Mouse (Mus musculus) embryonic facial prominence, embryonic 14.5 days (tissue): ENCODE data around the gene AC129217.1. TPM values are rescaled to one million over a fixed set of nuclear protein-coding genes. Genes with fewer than 3 reads are reported as not detected.
"Not testable (repeated sequence)": the region's sequence is repeated elsewhere in the genome, so short reads cannot be mapped to it uniquely, and the experiment has no call there.

Experiments used
- ATAC-seq: fragments of 200-750 bp; cut with Nextera tagmentation; 2 replicates; pipeline ENCODE4 v1.8.0; 2017; ENCODE audit warnings: low read depth, moderate number of reproducible peaks, moderate TSS enrichment
- DNase-seq: peaks from one replicate; pipeline ENCODE4 v3.0.0-alpha.2; 2015; ENCODE audit warnings: low spot score
- H3K27ac ChIP-seq: fragments of 300-500 bp; sonication (generic); replicated peaks from 2 replicates; pipeline ENCODE4 v1.5.1; 2014; ENCODE audit warnings: low read depth, mild to moderate bottlenecking, low read length, moderate library complexity
- H3K27me3 ChIP-seq: fragments of 300-500 bp; sonication (generic); replicated peaks from 2 replicates; pipeline ENCODE4 v1.6.1; 2014; ENCODE audit warnings: low read length; ENCODE audit not compliant: control insufficient read depth, insufficient read depth
- H3K36me3 ChIP-seq: fragments of 300-500 bp; sonication (generic); 2 replicates; pipeline ENCODE4 v1.6.1; 2014; ENCODE audit warnings: low read length, mixed read lengths; ENCODE audit not compliant: control insufficient read depth, insufficient read depth
- H3K4me1 ChIP-seq: fragments of 300-500 bp; sonication (generic); 2 replicates; pipeline ENCODE4 v1.6.1; 2014; ENCODE audit warnings: antibody characterized with exemption, low read length; ENCODE audit not compliant: control insufficient read depth, insufficient read depth
- H3K4me2 ChIP-seq: fragments of 300-500 bp; sonication (generic); 2 replicates; pipeline ENCODE4 v1.6.1; 2014; ENCODE audit warnings: low read depth, mild to moderate bottlenecking, low read length, moderate library complexity, mixed read lengths
- H3K4me3 ChIP-seq: fragments of 300-500 bp; sonication (generic); 2 replicates; pipeline ENCODE4 v1.5.1; 2014; ENCODE audit warnings: low read depth, mild to moderate bottlenecking, low read length
- H3K9ac ChIP-seq: fragments of 300-500 bp; sonication (generic); 2 replicates; pipeline ENCODE4 v1.6.1; 2014; ENCODE audit warnings: low read depth, mild to moderate bottlenecking, low read length, moderate library complexity, mixed read lengths
- H3K9me3 ChIP-seq: fragments of 300-500 bp; sonication (generic); 2 replicates; pipeline ENCODE4 v1.6.1; 2016; ENCODE audit warnings: low read length; ENCODE audit not compliant: control insufficient read depth
- WGBS: fragments of 180-500 bp; shearing (Covaris S2); extraction: QIAGEN DNeasy Blood & Tissue Kit; methylation state at CpG from one replicate; pipeline ENCODE4 v1.1.7; 2014; 5-methylcytosine and 5-hydroxymethylcytosine counted together
- polyA plus RNA-seq: library from polyadenylated mRNA; unstranded; fragments of >200 nt; fragmentation: Nextera tagmentation; extraction: Ambion mirVana; gene quantifications from 2 replicates; pipeline ENCODE4 v1.2.1, GENCODE M21; 2014

The AC129217.1 gene
- polyA plus RNA-seq, 1 experiment from 2014 or later: not detected

DNA sequence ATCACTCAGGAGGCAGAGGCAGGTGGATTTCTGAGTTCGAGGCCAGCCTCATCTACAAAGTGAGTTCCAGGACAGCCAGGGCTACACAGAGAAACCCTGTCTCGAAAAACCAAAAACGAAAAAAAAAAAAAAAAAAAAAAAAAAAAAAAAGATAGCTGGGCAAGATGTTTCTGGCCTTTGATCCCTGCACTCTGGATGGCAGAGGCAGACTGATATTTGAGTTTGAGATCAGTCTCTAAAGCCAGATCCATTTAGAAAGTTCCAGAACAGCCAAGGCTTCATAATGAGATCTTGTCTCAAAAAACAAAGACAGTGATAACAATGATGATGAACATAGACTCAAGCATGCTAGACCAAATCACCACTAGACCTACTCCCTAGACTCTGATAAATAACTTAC is 40.8 kb downstream of the AC129217.1 start:
- not testable (repeated sequence) for ATAC-seq, H3K4me1 ChIP-seq, DNase-seq, H3K27me3 ChIP-seq, H3K27ac ChIP-seq, H3K9ac ChIP-seq, H3K9me3 ChIP-seq
- WGBS: 67% methylated on average over 3 of the region's 3 CpGs
- peaks cover 21% of the 10 kb centered on the region for H3K36me3 ChIP-seq
- H3K4me2 ChIP-seq: peak overlapping the region; percentile 90
- peak overlapping the region; percentile 78; the same call in 1 of the 2 replicates for H3K4me3 ChIP-seq

DNA sequence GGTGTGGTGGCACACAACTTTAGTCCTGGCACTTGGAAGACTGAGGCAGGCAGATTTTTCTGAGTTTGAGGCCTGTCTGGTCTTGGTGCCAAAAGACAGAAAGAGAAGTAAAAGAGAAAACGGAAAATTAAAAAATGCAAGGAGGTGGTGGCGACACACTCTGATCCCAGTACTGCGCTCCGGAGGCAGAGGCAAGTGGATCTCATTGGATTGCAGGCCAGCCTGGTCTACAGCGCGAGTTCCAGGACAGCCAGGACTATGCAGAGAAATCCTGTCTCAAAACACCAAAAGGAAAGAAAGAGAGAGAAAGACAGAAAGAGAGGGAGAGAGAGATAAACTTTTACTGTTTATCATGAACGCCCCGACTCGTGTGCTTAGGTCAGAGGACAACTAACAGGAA is 41.3 kb downstream of the AC129217.1 start:
- Histone ChIP-seq H3K4me2 (peak overlapping the region; percentile 90), H3K27me3 (no peaks in the 10 kb centered on the region), H3K9ac (peak overlapping the region; percentile 96), H3K4me3 (peak overlapping the region; percentile 78), H3K4me1 (peaks cover 4% of the 10 kb centered on the region; the same call in 1 of the 2 replicates), H3K9me3 (no peaks in the 10 kb centered on the region), H3K27ac (peak overlapping the region; percentile 75), H3K36me3 (peaks cover 25% of the 10 kb centered on the region)
- DNase-seq (no peak), ATAC-seq (no peak)
- WGBS: 60% methylated on average over 9 of the region's 9 CpGs

DNA sequence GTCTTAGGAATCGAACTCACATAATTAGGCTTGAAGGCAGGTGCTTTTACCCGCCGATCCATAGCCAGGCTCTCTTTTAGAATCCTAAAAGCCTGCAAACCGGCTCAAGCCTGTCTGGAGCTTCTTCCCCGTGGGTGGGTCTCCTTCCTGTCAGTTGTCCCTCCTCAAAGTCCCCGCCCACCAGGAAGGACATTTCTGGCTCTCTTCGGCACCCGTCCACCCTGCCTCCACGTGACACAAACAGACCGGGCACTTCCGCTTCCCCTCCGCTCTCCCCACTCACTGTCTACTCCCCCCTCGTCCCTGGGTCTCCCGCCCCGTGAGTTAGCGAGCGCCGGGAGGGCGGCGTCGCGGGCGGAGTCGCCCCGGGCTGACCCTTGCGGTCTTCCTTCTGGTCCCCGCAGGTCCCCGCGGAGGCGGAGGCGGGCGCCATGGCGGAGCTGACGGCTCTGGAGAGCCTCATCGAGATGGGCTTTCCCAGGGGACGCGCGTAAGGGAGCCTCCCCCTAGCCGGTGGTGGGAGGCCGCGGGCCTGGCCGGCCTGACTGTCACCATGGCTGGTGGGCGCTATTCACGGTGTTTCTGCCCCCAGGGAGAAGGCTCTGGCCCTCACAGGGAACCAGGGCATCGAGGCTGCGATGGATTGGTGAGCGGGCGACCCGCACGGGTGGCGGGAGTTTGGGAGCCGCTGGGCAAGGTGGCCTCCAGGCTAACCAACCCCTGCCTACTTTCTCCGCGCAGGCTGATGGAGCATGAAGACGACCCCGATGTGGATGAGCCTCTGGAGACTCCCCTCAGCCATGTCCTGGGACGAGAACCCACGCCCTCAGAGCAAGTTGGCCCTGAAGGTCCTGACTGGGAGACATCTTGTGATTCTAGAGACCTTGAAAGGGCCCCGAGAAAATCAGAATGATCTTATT is 42.0 kb downstream of the AC129217.1 start, which contains the start of gene Ubxn1:
Gene Ubxn1, plus strand, starts transcription at position 230 of the 920 bp plus-strand sequence.
- under 1% methylated on average over 42 of the region's 59 CpGs for WGBS
- ATAC-seq: peak; percentile 98
- Histone ChIP-seq H3K27me3 (no peaks in the 10 kb centered on the region), H3K4me2 (peak within 1 kb of the TSS; percentile 90), H3K36me3 (peaks cover 32% of the 10 kb centered on the region), H3K9me3 (no peaks in the 10 kb centered on the region), H3K9ac (peak within 1 kb of the TSS; percentile 96), H3K27ac (peak within 1 kb of the TSS; percentile 75), H3K4me1 (peaks cover 4% of the 10 kb centered on the region; the same call in 1 of the 2 replicates), H3K4me3 (peak within 1 kb of the TSS; percentile 78)
- peak; percentile 99 for DNase-seq

DNA sequence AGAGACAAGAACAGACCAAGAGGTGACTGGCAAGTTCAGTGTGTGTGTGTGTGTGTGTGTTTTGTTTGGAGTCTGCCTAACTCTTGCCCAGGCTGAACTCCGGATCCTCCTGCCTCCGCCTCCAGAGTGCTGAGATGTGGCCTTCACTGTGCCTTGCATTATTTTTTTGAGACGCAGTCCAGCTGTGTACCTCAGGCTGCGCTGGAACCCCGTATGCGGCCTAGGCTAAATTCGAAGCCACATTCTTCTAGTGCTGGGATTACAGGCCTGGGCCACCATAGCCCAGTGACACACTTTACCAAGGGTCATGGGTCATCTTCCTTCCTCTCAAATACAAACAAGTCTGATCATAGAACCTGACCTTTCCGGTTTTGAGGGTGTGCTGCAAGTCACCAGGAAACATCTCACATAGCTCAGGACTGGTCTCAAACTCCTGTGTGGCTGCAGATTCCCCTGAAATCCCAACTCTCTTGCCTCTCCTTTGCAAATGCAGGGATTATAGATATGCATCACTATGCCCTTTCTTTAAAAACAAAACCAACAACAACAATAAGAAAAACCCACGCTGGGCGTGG is 42.8 kb downstream of the AC129217.1 start:
- Histone ChIP-seq H3K9ac (peak overlapping the region; percentile 96), H3K27ac (peak overlapping the region; percentile 74; the same call in 1 of the 2 replicates), H3K4me3 (peak overlapping the region; percentile 78), H3K9me3 (no peaks in the 10 kb centered on the region), H3K36me3 (peaks cover 38% of the 10 kb centered on the region), H3K27me3 (no peaks in the 10 kb centered on the region), H3K4me2 (peak overlapping the region; percentile 90), H3K4me1 (peaks cover 4% of the 10 kb centered on the region; the same call in 1 of the 2 replicates)
- 71% methylated on average over 10 of the region's 10 CpGs for WGBS
- no peak for ATAC-seq
- DNase-seq: no peak

DNA sequence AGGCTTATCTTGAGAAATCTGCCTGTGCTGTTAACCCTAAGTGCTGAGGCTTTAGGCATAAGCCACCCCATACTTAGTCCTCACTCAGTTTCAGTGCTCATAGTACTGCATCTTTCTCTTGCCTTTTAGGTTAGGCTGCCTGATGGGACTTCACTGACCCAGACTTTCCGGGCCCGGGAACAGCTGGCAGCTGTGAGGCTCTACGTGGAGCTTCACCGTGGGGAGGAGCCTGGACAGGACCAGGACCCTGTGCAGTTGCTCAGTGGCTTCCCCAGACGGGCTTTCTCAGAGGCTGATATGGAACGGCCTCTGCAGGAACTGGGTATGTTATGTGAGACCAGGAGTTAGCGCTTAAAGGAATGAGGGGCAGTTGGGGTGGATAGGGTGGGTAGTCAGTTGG is 45.5 kb downstream of the AC129217.1 start:
- DNase-seq (no peak), ATAC-seq (no peak)
- H3K36me3 ChIP-seq: peaks cover 38% of the 10 kb centered on the region
- H3K4me1 ChIP-seq: peaks cover 11% of the 10 kb centered on the region; the same call in 1 of the 2 replicates
- H3K4me3 ChIP-seq: no peak overlapping the region
- no peaks in the 10 kb centered on the region for H3K9me3 ChIP-seq
- no peak overlapping the region for H3K27ac ChIP-seq
- no peak overlapping the region for H3K4me2 ChIP-seq
- 95% methylated on average over 7 of the region's 7 CpGs for WGBS
- H3K27me3 ChIP-seq: no peaks in the 10 kb centered on the region
- H3K9ac ChIP-seq: no peak overlapping the region

DNA sequence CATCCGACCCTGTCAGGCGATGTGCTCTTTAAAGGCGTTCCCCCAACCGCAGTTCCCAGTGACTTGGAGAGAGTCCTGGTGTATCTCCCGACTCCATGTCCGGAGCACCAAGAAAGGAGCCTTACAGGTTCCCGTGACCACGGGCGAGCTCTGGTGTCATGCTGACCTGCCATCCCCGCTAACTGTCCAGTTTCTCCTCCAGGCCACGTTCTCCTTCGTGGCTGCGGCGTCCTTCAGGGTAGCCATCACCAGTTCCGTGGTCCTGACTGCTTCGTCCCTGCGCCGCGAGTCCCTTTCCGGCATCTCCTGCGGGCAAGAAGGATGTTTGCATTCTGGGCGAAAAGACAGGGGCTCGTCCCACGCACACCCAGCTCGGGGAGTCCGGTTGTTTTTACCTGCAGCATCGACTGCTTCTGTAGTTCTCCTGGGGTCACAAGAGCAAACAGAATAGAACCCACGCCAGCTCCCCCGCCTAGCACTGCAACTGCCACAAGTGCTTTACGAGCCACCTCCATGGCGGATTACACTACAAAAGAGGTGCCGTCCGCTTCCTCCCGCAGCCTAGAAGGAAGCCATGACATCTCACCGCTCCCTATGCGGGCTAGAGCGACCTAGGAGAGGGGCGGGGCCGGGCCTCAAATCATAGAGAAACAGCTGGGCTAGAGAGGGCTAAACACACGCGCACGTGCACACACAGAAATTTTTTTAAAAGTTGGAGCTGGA is 50.9 kb downstream of the AC129217.1 start, which contains the start of gene Uqcc3:
Gene Uqcc3, minus strand, starts transcription at position 613 of the 723 bp plus-strand sequence.
- peak; percentile 98 for ATAC-seq
- peak; percentile 96 for DNase-seq
- peak within 1 kb of the TSS; percentile 60 for H3K4me3 ChIP-seq
- H3K36me3 ChIP-seq: peaks cover 16% of the 10 kb centered on the region
- H3K27me3 ChIP-seq: no peaks in the 10 kb centered on the region
- H3K9me3 ChIP-seq: no peaks in the 10 kb centered on the region
- H3K4me1 ChIP-seq: peaks cover 7% of the 10 kb centered on the region; the same call in 1 of the 2 replicates
- peak within 1 kb of the TSS; percentile 77 for H3K4me2 ChIP-seq
- H3K27ac ChIP-seq: peak within 1 kb of the TSS; percentile 67
- under 1% methylated on average over 42 of the region's 42 CpGs for WGBS
- peak within 1 kb of the TSS; percentile 74 for H3K9ac ChIP-seq

DNA sequence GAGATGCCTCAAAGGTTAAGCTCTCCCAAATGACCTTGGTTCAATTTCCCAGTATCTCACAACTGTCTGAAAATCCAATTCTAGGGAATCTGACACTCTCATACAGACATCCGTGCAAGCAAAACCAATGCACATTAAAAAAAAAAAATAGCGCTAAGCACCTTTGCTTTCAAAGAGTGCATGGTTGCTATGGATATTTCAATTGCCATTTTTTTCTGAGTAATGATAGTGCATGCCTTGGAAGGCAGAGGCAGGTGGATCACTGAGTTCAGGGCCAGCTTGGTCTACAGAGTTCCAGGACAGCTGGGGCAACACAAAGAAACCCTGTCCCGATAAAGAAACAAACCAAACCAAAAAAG is 51.4 kb downstream of the AC129217.1 start:
- Histone ChIP-seq H3K4me2 (peak overlapping the region; percentile 77), H3K9me3 (no peaks in the 10 kb centered on the region), H3K27me3 (no peaks in the 10 kb centered on the region), H3K9ac (peak overlapping the region; percentile 74), H3K4me3 (peak overlapping the region; percentile 60), H3K27ac (no peak overlapping the region), H3K36me3 (peaks cover 11% of the 10 kb centered on the region), H3K4me1 (peaks cover 7% of the 10 kb centered on the region; the same call in 1 of the 2 replicates)
- 8% methylated on average over 3 of the region's 3 CpGs for WGBS
- no peak for DNase-seq
- peak; percentile 12; the same call in 1 of the 2 replicates for ATAC-seq

DNA sequence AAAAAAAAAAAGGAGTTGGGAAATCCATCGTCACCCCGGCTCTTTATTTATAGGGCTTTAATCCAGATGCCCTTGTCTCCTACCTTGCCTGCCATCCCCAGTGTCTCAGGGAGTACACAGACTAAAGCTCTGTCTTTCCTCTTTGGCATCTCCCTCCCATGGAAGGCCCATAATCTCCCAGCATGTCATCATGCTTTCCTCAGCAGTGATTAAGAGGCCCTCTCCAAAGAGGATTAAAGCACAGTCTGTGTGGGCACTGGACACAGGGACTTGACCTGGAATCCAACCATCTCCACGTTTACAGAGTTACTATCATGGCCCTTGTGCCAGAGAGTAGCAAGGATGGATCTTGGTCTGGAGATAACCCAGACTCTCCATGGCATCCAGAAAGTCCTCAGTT is 54.0 kb downstream of the AC129217.1 start, which contains the start of the genes Lbhd1 and Gm49403:
Gene Lbhd1, plus strand, starts transcription at position 117 of the 400 bp plus-strand sequence.
Gene Gm49403, plus strand, starts transcription at position 315 of the 400 bp plus-strand sequence.
- peaks cover 14% of the 10 kb centered on the region for H3K4me1 ChIP-seq
- no peak for ATAC-seq
- no peaks in the 10 kb centered on the region for H3K36me3 ChIP-seq
- H3K27me3 ChIP-seq: no peaks in the 10 kb centered on the region
- H3K27ac ChIP-seq: no peak within 1 kb of the TSS
- no peak within 1 kb of the TSS for H3K4me3 ChIP-seq
- DNase-seq: no peak
- 75% methylated on average over 3 of the region's 3 CpGs for WGBS
- H3K4me2 ChIP-seq: no peak within 1 kb of the TSS
- no peaks in the 10 kb centered on the region for H3K9me3 ChIP-seq
- no peak within 1 kb of the TSS for H3K9ac ChIP-seq
